8 mouse cellular contexts compared by ENCODE assay signal in genomic region chr12:108179246-108179320, GRCm38 (mm10). TPM values are rescaled to one million over a fixed set of nuclear protein-coding genes. Genes with fewer than 3 reads are reported as not detected.
DNase-seq lines count a peak whose midpoint lies in the region; ATAC-seq and TF ChIP-seq lines count a peak whose summit lies in the region.

TSS of gene Setd3 (minus strand) at chr12:108179314.

- 0% methylated on average over 4 of the region's 9 CpGs for WGBS in kidney, embryonic 16.5 days
- WGBS in intestine, postnatal 0 days, result 0% methylated on average over 6 of the region's 9 CpGs
- WGBS in midbrain, embryonic 11.5 days, result 0% methylated on average over 5 of the region's 9 CpGs

- H3K36me3 ChIP-seq in kidney, embryonic 16.5 days (ENCODE audit: insufficient read depth, low read length), result peaks cover 4% of the 10 kb centered on the region; the same call in 1 of the 2 replicates
- peaks cover 17% of the 10 kb centered on the region for H3K36me3 ChIP-seq in intestine, postnatal 0 days (ENCODE audit: control insufficient read depth, insufficient read depth)
- H3K36me3 ChIP-seq in midbrain, embryonic 11.5 days (ENCODE audit: control insufficient read depth, insufficient read depth, low read length), result no peaks in the 10 kb centered on the region

- no peak for ATAC-seq in kidney, embryonic 16.5 days (ENCODE audit: low FRiP score, low TSS enrichment)
- no peak for ATAC-seq in intestine, postnatal 0 days
- no peak for ATAC-seq in midbrain, embryonic 11.5 days (ENCODE audit: low FRiP score)

- peak within 1 kb of the TSS; percentile 87 for H3K27ac ChIP-seq in kidney, embryonic 16.5 days (ENCODE audit: low read length)
- H3K27ac ChIP-seq in intestine, postnatal 0 days (ENCODE audit: low read depth, low read length), result peak within 1 kb of the TSS; percentile 99
- H3K27ac ChIP-seq in midbrain, embryonic 11.5 days (ENCODE audit: low read depth, low read length), result peak within 1 kb of the TSS; percentile 57

- peaks cover 23% of the 10 kb centered on the region for H3K4me1 ChIP-seq in kidney, embryonic 16.5 days (ENCODE audit: insufficient read depth, low read length)
- 0 out of 2 replicates have a peak, but pooled peaks cover 3% of the 10 kb centered on the region for H3K4me1 ChIP-seq in intestine, postnatal 0 days (replicated peaks; ENCODE audit: control insufficient read depth, insufficient read depth, low read length)
- peaks cover 13% of the 10 kb centered on the region for H3K4me1 ChIP-seq in midbrain, embryonic 11.5 days (ENCODE audit: control insufficient read depth, insufficient read depth, low read length)

- H3K9me3 ChIP-seq in kidney, embryonic 16.5 days (ENCODE audit: low read length), result no peaks in the 10 kb centered on the region
- no peaks in the 10 kb centered on the region for H3K9me3 ChIP-seq in intestine, postnatal 0 days (ENCODE audit: control insufficient read depth)
- H3K9me3 ChIP-seq in midbrain, embryonic 11.5 days (ENCODE audit: control insufficient read depth, low read length), result no peaks in the 10 kb centered on the region

- peak within 1 kb of the TSS; percentile 81 for H3K4me2 ChIP-seq in kidney, embryonic 16.5 days (replicated peaks; ENCODE audit: low read depth, low read length)
- H3K4me2 ChIP-seq in intestine, postnatal 0 days (replicated peaks; ENCODE audit: low read depth), result peak within 1 kb of the TSS; percentile 93
- H3K4me2 ChIP-seq in midbrain, embryonic 11.5 days, result peak within 1 kb of the TSS; percentile 92

- TF ChIP-seq CTCF in intestine, postnatal 0 days (IDR thresholded peaks at IDR 0.05; ENCODE audit: low read depth), result no peak

- DNase-seq in kidney, adult 8-10 months, result no peak
- no peak for DNase-seq in adrenal gland, postnatal 4 days (ENCODE audit: low spot score in 2 of 2)
- no peak for DNase-seq in gastrocnemius, postnatal 36 days
- DNase-seq in midbrain, embryonic 11.5 days (ENCODE audit: low spot score, missing footprints), result no peak
- no peak for DNase-seq in right cerebral cortex, adult 2 months (ENCODE audit: low spot score in 2 of 2)
- no peak for DNase-seq in frontal cortex, postnatal 10 days (ENCODE audit: low spot score in 2 of 2)

- H3K27me3 ChIP-seq in kidney, embryonic 16.5 days (ENCODE audit: insufficient read depth, low read length), result no peaks in the 10 kb centered on the region
- H3K27me3 ChIP-seq in intestine, postnatal 0 days (replicated peaks; ENCODE audit: control insufficient read depth, insufficient read depth, low read length), result no peaks in the 10 kb centered on the region
- H3K27me3 ChIP-seq in midbrain, embryonic 11.5 days (ENCODE audit: control insufficient read depth, insufficient read depth, low read length), result no peaks in the 10 kb centered on the region

- peak within 1 kb of the TSS; percentile 99 for H3K4me3 ChIP-seq in kidney, embryonic 16.5 days (ENCODE audit: low read length)
- peak within 1 kb of the TSS; percentile 97 for H3K4me3 ChIP-seq in intestine, postnatal 0 days (ENCODE audit: low read depth, low read length)
- peak within 1 kb of the TSS; percentile 99 for H3K4me3 ChIP-seq in midbrain, embryonic 11.5 days (ENCODE audit: low read depth, low read length)

- peak within 1 kb of the TSS; percentile 98 for H3K9ac ChIP-seq in kidney, embryonic 16.5 days (replicated peaks; ENCODE audit: low read length)
- peak within 1 kb of the TSS; percentile 98 for H3K9ac ChIP-seq in intestine, postnatal 0 days (ENCODE audit: low read depth, low read length)
- peak within 1 kb of the TSS; percentile 94 for H3K9ac ChIP-seq in midbrain, embryonic 11.5 days (ENCODE audit: low read length)

- intact Hi-C loops in gastrocnemius, postnatal 36 days (cut with DNase I), result no loop called here

RNA-seq across cellular contexts. Expression of gene Setd3, which starts in this region (rescaled TPM):
- polyA plus RNA-seq in kidney, embryonic 16.5 days (2015; fragmentation: Nextera tagmentation; extraction: Ambion mirVana), result 89.1 and 92.4 TPM in 2 replicates
- total RNA-seq in adrenal gland, postnatal 4 days (2021), result 100 to 1,000 TPM; 100 to 103 TPM
- 10 to 100 TPM; 84.0 to 90.2 TPM for total RNA-seq in gastrocnemius, postnatal 36 days (2021)
- 49.1 and 50.0 TPM in 2 replicates for polyA plus RNA-seq in intestine, postnatal 0 days (2015; fragmentation: Nextera tagmentation; extraction: Ambion mirVana)
- polyA plus RNA-seq in midbrain, embryonic 11.5 days (2014; fragmentation: Nextera tagmentation; extraction: Ambion mirVana), result 83.3 and 92.0 TPM in 2 replicates
